Mouse (Mus musculus): ENCODE data around the gene Spag5.
"Not testable (repeated sequence)": the region's sequence is repeated elsewhere in the genome, so short reads cannot be mapped to it uniquely, and the experiment has no call there.

DNA sequence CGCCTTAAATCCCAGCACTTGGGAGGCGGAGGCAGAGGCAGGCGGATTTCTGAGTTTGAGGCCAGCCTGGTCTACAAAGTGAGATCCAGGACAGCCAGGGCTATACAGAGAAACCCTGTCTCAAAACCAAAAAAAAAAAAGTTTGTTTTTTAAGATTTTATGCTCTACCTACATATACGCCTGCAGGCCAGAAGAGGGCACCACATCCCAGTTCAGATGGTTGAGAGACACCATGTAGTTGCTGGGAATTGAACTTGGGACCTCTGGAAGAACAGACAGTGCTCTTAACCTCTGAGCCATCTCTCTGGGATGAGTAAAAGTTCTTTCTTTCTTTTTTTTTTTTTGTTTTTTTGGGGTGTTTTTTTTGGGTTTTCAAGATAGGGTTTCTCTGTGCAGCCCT lies 25.2 kb upstream of the Spag5 start:
- not testable (repeated sequence) for TF ChIP-seq CTCF (IDR thresholded peaks at IDR 0.05; ENCODE audit: borderline replicate concordance, insufficient read depth, low read length); POLR2A (IDR thresholded peaks at IDR 0.05; ENCODE audit: low read depth, low read length)

Measured in embryonic fibroblast, embryonic 13.5 days (primary cell).